Mouse (Mus musculus) cerebellum, adult 2 months (tissue): Measurements from ENCODE around the gene Igfbp6.

Source experiments
- CTCF ChIP-seq: fragments of 200-500 bp; IDR thresholded peaks from 2 replicates; pipeline ENCODE4 v1.5.1; 2011; ENCODE audit warnings: low read depth, mild to moderate bottlenecking, control low read depth, low read length, moderate library complexity, borderline replicate concordance; ENCODE audit not compliant: insufficient read depth
- POLR2A ChIP-seq: fragments of 200-500 bp; IDR thresholded peaks from 2 replicates; pipeline ENCODE4 v1.6.1; 2011; ENCODE audit warnings: low read length, control low read depth, borderline replicate concordance; ENCODE audit not compliant: insufficient read depth

GRCm38 (mm10) chr15:102176571-102177316 is 32.6 kb downstream of the Igfbp6 start:
- TF ChIP-seq CTCF (no peak), POLR2A (no peak)
